Mouse (Mus musculus) small intestine, adult 2 months (tissue): ENCODE measurements around the gene Nktr.

Experiments used
- CTCF ChIP-seq: fragments of 200-500 bp; IDR thresholded peaks from 2 replicates; pipeline ENCODE4 v1.5.1; 2012; ENCODE audit warnings: low read depth, mild to moderate bottlenecking, control low read depth, inconsistent platforms, low read length, moderate library complexity, mixed read lengths; ENCODE audit not compliant: insufficient replicate concordance, insufficient read length; ENCODE audit errors: extremely low read depth
- POLR2A ChIP-seq: fragments of 200-500 bp; IDR thresholded peaks from 2 replicates; pipeline ENCODE4 v1.6.1; 2012; ENCODE audit warnings: low read depth, mild to moderate bottlenecking, control low read depth, inconsistent platforms, low read length, moderate library complexity

GRCm38 (mm10) chr9:121777484-121778065 is 58.6 kb downstream of the Nktr start, which contains the start of gene Klhl40:
- no peak for TF ChIP-seq CTCF
- TF ChIP-seq POLR2A = no peak
